7 mouse cellular contexts compared by ENCODE assay signal in genomic region chr12:118930386-118931318, GRCm38 (mm10). TPM values are rescaled to one million over a fixed set of nuclear protein-coding genes. Genes with fewer than 3 reads are reported as not detected.
A peak's percentile ranks its signal among the peaks of the same experiment; 100 is the strongest.
DNase-seq lines count a peak whose midpoint lies in the region; ATAC-seq and TF ChIP-seq lines count a peak whose summit lies in the region.

No protein-coding gene starts in this region.

- H3K4me1 ChIP-seq in hindbrain, postnatal 0 days (ENCODE audit: insufficient read depth, low read length): no peaks in the 10 kb centered on the region

- 23% methylated on average over 13 of the region's 13 CpGs for WGBS in hindbrain, postnatal 0 days

- peak; percentile 79 for ATAC-seq in hindbrain, postnatal 0 days

- peak overlapping the region; percentile 37; the same call in 1 of the 2 replicates for H3K9ac ChIP-seq in hindbrain, postnatal 0 days (replicated peaks; ENCODE audit: low read length)

- no peaks in the 10 kb centered on the region for H3K27me3 ChIP-seq in hindbrain, postnatal 0 days (ENCODE audit: insufficient read depth, low read length)

- H3K27ac ChIP-seq in hindbrain, postnatal 0 days: no peak overlapping the region

- no peak overlapping the region for H3K4me3 ChIP-seq in hindbrain, postnatal 0 days (ENCODE audit: low read length)

- peak; percentile 85 for TF ChIP-seq CTCF in hindbrain, postnatal 0 days (IDR thresholded peaks at IDR 0.05; ENCODE audit: low read depth)

- peak; percentile 82 for DNase-seq in R1 (ENCODE audit: low read depth, low spot score)
- peak; percentile 8 for DNase-seq in cerebellum, adult 9-11 months
- peak; percentile 59 to 84 for DNase-seq in frontal cortex, postnatal 36 days (ENCODE audit: low spot score in 2 of 2)
- DNase-seq in hindbrain, postnatal 0 days (ENCODE audit: low spot score): peak; percentile 92
- peak; percentile 31 to 74 for DNase-seq in layer of hippocampus, postnatal 25 days (ENCODE audit: extremely low spot score in 1 of 2, low spot score in 1 of 2)
- peak; percentile 81 for DNase-seq in lung, postnatal 36 days
- DNase-seq in right cerebral cortex, adult 2 months (ENCODE audit: low spot score in 2 of 2): peak; percentile 75 to 82

- H3K9me3 ChIP-seq in hindbrain, postnatal 0 days (ENCODE audit: low read length): no peaks in the 10 kb centered on the region

- peak overlapping the region; percentile 45 for H3K4me2 ChIP-seq in hindbrain, postnatal 0 days (ENCODE audit: low read depth, low read length)

- H3K36me3 ChIP-seq in hindbrain, postnatal 0 days (ENCODE audit: insufficient read depth, low read length): no peaks in the 10 kb centered on the region

RNA-seq across cellular contexts. Expression of gene Abcb5, which starts 35.6 kb away (rescaled TPM):
- not detected in 2 replicates for total RNA-seq in hindbrain, postnatal 0 days (2014; rRNA removed)
- not detected in 2 replicates for polyA plus RNA-seq in hindbrain, postnatal 0 days (2015; fragmentation: Nextera tagmentation; extraction: Ambion mirVana)
- not detected for total RNA-seq in layer of hippocampus, postnatal 25 days (2021)

Comparison
In these comparisons a context has a peak if more than half of its experiments do, and no peak if none do; other contexts are left out.
1. DNase-seq: peak in every context shown above with its lines; median percentile 92 in hindbrain, postnatal 0 days; 82 in R1; 81 in lung, postnatal 36 days; 78 in right cerebral cortex, adult 2 months; 72 in frontal cortex, postnatal 36 days; 52 in layer of hippocampus, postnatal 25 days; 8 in cerebellum, adult 9-11 months.